Mouse (Mus musculus): Measurements from ENCODE around the gene Spdye4a. TPM values are rescaled to one million over a fixed set of nuclear protein-coding genes. Genes with fewer than 3 reads are reported as not detected.
A peak's percentile ranks its signal among the peaks of the same experiment; 100 is the strongest.

Spdye4a gene
- polyA plus RNA-seq, 1 experiment from 2014 or later: not detected

DNA sequence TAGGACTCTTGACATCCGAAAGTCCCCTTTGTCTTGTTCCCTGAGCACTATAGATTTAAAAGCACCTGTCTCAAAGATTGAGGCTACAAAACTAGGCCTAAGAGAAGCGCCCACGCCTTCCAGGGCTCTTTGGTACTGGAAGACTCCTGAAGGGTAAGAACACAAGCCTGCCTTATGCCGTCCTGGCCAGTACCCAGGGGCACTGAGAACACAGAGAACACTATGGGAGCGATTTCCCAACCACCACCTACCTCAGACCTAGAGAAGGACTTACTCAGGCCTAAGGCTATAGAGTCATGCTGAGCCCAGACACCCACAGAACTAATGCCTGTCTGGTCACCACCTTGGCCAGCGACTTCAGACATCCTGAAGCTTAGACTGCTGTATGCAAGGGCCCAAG is 40.1 kb upstream of the Spdye4a start:
- no peak overlapping the region for H3K27ac ChIP-seq (ENCODE audit: low read depth, low read length)
- no peak overlapping the region for H3K4me3 ChIP-seq (ENCODE audit: low read depth, low read length)
- H3K9ac ChIP-seq (ENCODE audit: low read depth, low read length): no peak overlapping the region
- no peak for ATAC-seq (replicated peaks; ENCODE audit: insufficient number of reproducible peaks, low FRiP score, low TSS enrichment)
- WGBS (ENCODE audit: insufficient replicate concordance): 83% methylated on average over 6 of the region's 6 CpGs
- H3K9me3 ChIP-seq (replicated peaks; ENCODE audit: control insufficient read depth, low read length): no peaks in the 10 kb centered on the region
- peaks cover 10% of the 10 kb centered on the region for H3K4me1 ChIP-seq (ENCODE audit: control insufficient read depth, insufficient read depth, low read length)
- no peak overlapping the region for H3K4me2 ChIP-seq
- H3K36me3 ChIP-seq (ENCODE audit: control insufficient read depth, insufficient read depth, low read length): no peaks in the 10 kb centered on the region
- H3K27me3 ChIP-seq (ENCODE audit: control insufficient read depth, insufficient read depth, low read length): no peaks in the 10 kb centered on the region

DNA sequence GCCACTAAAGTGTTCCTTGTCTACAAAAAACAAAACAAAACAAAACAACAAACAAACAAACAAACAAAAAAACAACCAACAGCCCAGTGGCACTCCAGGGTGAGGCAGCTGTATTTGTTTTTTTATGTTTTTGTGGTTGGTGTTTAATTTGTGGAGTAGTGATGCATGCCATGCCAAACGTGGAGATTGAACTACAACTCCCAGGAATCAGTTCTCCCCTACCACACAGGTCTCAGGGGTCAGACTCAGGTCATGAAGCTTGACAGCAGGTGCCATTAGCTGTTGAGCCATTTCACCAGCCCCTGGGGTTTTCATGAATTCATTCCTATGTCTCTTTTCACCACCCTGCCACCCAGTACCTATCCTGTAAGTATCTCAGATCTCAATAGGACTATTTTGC is 38.7 kb upstream of the Spdye4a start:
- Histone ChIP-seq H3K27me3 (ENCODE audit: control insufficient read depth, insufficient read depth, low read length) (no peaks in the 10 kb centered on the region), H3K4me3 (ENCODE audit: low read depth, low read length) (no peak overlapping the region), H3K36me3 (ENCODE audit: control insufficient read depth, insufficient read depth, low read length) (no peaks in the 10 kb centered on the region), H3K9me3 (replicated peaks; ENCODE audit: control insufficient read depth, low read length) (no peaks in the 10 kb centered on the region), H3K9ac (ENCODE audit: low read depth, low read length) (no peak overlapping the region), H3K4me1 (ENCODE audit: control insufficient read depth, insufficient read depth, low read length) (peaks cover 7% of the 10 kb centered on the region), H3K27ac (ENCODE audit: low read depth, low read length) (no peak overlapping the region), H3K4me2 (no peak overlapping the region)
- WGBS (ENCODE audit: insufficient replicate concordance): 56% methylated on average over 1 of the region's 1 CpGs
- no peak for ATAC-seq (replicated peaks; ENCODE audit: insufficient number of reproducible peaks, low FRiP score, low TSS enrichment)

DNA sequence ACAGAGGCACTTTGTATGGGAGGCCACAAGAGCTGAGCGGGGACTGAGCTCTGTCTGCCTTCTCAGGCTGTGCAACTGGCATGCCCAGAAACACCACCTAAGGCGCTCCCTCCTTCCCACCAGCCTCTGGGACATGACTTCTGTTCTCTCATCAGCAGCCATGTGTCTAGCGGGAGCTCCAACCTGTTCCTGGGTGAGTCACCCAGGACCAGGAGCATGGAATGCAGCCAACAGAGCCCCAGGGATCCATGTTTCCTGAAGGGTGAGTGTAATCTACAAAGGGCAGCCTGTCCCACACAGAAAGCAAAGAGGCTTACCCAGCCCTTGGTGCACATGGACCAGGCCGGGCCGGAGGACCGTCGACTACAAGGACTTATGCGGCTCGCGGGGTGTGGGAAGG is 38.0 kb upstream of the Spdye4a start:
- Histone ChIP-seq H3K9ac (ENCODE audit: low read depth, low read length) (no peak overlapping the region), H3K27ac (ENCODE audit: low read depth, low read length) (no peak overlapping the region), H3K27me3 (ENCODE audit: control insufficient read depth, insufficient read depth, low read length) (no peaks in the 10 kb centered on the region), H3K4me1 (ENCODE audit: control insufficient read depth, insufficient read depth, low read length) (peaks cover 5% of the 10 kb centered on the region), H3K4me2 (no peak overlapping the region), H3K4me3 (ENCODE audit: low read depth, low read length) (no peak overlapping the region), H3K9me3 (replicated peaks; ENCODE audit: control insufficient read depth, low read length) (no peaks in the 10 kb centered on the region), H3K36me3 (ENCODE audit: control insufficient read depth, insufficient read depth, low read length) (no peaks in the 10 kb centered on the region)
- no peak for ATAC-seq (replicated peaks; ENCODE audit: insufficient number of reproducible peaks, low FRiP score, low TSS enrichment)
- WGBS (ENCODE audit: insufficient replicate concordance): 85% methylated on average over 10 of the region's 10 CpGs

DNA sequence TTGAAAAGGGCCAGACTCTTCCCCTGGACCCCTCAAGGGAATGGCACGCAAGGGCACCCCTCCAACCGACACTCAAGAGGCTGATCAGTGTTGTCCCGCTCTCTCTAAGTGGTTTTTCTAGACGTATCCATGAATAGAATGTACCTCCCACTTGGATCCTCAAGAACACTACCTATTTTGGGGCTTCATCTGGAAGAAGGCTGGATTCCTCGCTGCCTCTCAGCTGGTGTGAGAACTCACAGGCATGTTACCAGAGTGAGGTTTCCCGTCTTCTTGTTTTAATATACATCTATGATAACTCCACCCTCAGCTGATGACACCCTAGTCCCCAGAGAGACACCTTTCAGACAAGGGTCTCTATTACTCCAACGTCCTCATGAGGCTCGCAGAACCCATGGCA is 34.9 kb upstream of the Spdye4a start:
- Histone ChIP-seq H3K4me2 (no peak overlapping the region), H3K9ac (ENCODE audit: low read depth, low read length) (no peak overlapping the region), H3K9me3 (replicated peaks; ENCODE audit: control insufficient read depth, low read length) (no peaks in the 10 kb centered on the region), H3K27ac (ENCODE audit: low read depth, low read length) (no peak overlapping the region), H3K27me3 (ENCODE audit: control insufficient read depth, insufficient read depth, low read length) (peaks cover 20% of the 10 kb centered on the region), H3K4me1 (ENCODE audit: control insufficient read depth, insufficient read depth, low read length) (no peaks in the 10 kb centered on the region), H3K36me3 (ENCODE audit: control insufficient read depth, insufficient read depth, low read length) (no peaks in the 10 kb centered on the region), H3K4me3 (ENCODE audit: low read depth, low read length) (no peak overlapping the region)
- WGBS (ENCODE audit: insufficient replicate concordance): 76% methylated on average over 8 of the region's 8 CpGs
- ATAC-seq (replicated peaks; ENCODE audit: insufficient number of reproducible peaks, low FRiP score, low TSS enrichment): no peak

DNA sequence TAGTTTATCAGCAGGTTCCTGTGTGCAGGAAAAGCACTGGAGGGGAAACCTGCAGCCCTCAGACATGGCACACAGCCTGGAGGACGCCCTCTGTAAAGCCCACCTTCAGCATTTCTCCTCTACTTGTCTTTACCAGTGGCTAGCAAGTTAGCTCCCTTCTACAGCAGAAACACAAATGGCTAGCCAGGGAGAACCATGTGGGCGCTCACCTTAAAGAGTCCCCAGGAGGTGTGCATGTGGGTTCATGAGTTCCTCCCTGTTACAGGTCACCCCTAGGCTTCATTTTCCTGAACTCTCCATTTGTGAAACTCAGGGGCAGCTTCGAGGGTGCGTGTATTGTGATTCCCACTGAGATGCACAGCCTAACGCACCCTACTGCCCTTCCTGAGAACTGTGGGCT is 29.1 kb upstream of the Spdye4a start:
- WGBS (ENCODE audit: insufficient replicate concordance): 79% methylated on average over 5 of the region's 5 CpGs
- Histone ChIP-seq H3K27ac (ENCODE audit: low read depth, low read length) (no peak overlapping the region), H3K4me2 (no peak overlapping the region), H3K4me1 (ENCODE audit: control insufficient read depth, insufficient read depth, low read length) (peaks cover 18% of the 10 kb centered on the region), H3K36me3 (ENCODE audit: control insufficient read depth, insufficient read depth, low read length) (no peaks in the 10 kb centered on the region), H3K9me3 (replicated peaks; ENCODE audit: control insufficient read depth, low read length) (no peaks in the 10 kb centered on the region), H3K27me3 (ENCODE audit: control insufficient read depth, insufficient read depth, low read length) (peaks cover 78% of the 10 kb centered on the region), H3K4me3 (ENCODE audit: low read depth, low read length) (no peak overlapping the region), H3K9ac (ENCODE audit: low read depth, low read length) (no peak overlapping the region)
- ATAC-seq (replicated peaks; ENCODE audit: insufficient number of reproducible peaks, low FRiP score, low TSS enrichment): no peak

DNA sequence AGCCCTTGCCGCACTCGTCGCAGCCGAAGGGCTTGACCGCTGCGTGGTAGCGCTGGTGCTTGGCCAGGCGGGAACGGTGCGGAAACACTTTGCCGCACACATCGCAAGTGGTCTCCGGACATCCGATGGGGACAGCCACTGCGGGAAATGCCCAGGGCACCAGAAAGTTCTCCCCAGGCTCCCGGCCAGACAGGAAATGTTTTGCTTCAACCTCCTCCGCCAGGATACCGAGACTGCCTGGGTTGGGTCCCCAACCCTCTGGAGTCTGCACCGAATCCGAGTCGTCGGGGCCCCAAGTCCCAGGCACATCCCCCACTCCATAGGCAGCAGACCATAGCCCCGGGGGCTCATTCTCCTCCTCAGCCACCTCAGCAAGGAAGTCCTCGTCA is 28.4 kb upstream of the Spdye4a start:
- 10% methylated on average over 24 of the region's 24 CpGs for WGBS (ENCODE audit: insufficient replicate concordance)
- Histone ChIP-seq H3K4me2 (peak overlapping the region; percentile 87), H3K4me1 (ENCODE audit: control insufficient read depth, insufficient read depth, low read length) (peaks cover 18% of the 10 kb centered on the region), H3K9ac (ENCODE audit: low read depth, low read length) (no peak overlapping the region), H3K27ac (ENCODE audit: low read depth, low read length) (no peak overlapping the region), H3K9me3 (replicated peaks; ENCODE audit: control insufficient read depth, low read length) (no peaks in the 10 kb centered on the region), H3K4me3 (ENCODE audit: low read depth, low read length) (no peak overlapping the region), H3K36me3 (ENCODE audit: control insufficient read depth, insufficient read depth, low read length) (no peaks in the 10 kb centered on the region), H3K27me3 (ENCODE audit: control insufficient read depth, insufficient read depth, low read length) (peaks cover 79% of the 10 kb centered on the region)
- no peak for ATAC-seq (replicated peaks; ENCODE audit: insufficient number of reproducible peaks, low FRiP score, low TSS enrichment)

DNA sequence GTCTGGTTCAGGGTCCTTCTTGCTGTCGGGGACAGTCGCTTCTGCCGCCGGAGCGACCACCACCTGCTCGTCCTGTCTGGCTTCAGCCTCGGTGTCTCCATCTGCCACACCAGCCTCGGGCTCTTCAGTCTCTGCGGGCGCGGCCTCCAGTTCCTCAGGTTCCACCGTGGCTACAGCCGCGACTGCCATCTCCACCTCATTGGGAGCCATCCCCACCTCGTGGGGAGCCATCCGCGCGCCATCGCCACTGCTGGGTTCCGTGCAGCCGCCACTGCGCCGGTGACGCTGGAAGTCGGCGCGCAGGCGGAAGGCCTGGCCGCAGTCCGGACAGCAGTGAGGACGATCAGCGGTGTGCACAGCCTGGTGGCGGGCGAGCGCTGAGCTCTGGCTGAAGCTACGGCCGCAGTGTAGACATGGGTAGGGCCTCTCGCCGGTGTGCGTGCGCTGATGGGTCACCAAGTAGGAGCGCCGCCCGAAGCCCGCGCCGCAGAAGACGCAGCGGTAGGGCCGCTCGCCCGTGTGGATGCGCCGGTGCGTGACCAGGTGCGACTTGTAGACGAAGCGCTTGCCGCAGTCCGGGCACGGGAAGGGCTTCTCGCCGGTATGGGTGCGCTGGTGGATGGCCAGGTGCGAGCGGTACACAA is 27.9 kb upstream of the Spdye4a start:
- 2% methylated on average over 64 of the region's 66 CpGs for WGBS (ENCODE audit: insufficient replicate concordance)
- H3K4me2 ChIP-seq: peak overlapping the region; percentile 87
- H3K27me3 ChIP-seq (ENCODE audit: control insufficient read depth, insufficient read depth, low read length): peaks cover 79% of the 10 kb centered on the region
- no peaks in the 10 kb centered on the region for H3K9me3 ChIP-seq (replicated peaks; ENCODE audit: control insufficient read depth, low read length)
- peaks cover 18% of the 10 kb centered on the region for H3K4me1 ChIP-seq (ENCODE audit: control insufficient read depth, insufficient read depth, low read length)
- no peaks in the 10 kb centered on the region for H3K36me3 ChIP-seq (ENCODE audit: control insufficient read depth, insufficient read depth, low read length)
- H3K4me3 ChIP-seq (ENCODE audit: low read depth, low read length): peak overlapping the region; percentile 46
- no peak overlapping the region for H3K9ac ChIP-seq (ENCODE audit: low read depth, low read length)
- ATAC-seq (replicated peaks; ENCODE audit: insufficient number of reproducible peaks, low FRiP score, low TSS enrichment): peak; percentile 11; the same call in 1 of the 2 replicates
- no peak overlapping the region for H3K27ac ChIP-seq (ENCODE audit: low read depth, low read length)

DNA sequence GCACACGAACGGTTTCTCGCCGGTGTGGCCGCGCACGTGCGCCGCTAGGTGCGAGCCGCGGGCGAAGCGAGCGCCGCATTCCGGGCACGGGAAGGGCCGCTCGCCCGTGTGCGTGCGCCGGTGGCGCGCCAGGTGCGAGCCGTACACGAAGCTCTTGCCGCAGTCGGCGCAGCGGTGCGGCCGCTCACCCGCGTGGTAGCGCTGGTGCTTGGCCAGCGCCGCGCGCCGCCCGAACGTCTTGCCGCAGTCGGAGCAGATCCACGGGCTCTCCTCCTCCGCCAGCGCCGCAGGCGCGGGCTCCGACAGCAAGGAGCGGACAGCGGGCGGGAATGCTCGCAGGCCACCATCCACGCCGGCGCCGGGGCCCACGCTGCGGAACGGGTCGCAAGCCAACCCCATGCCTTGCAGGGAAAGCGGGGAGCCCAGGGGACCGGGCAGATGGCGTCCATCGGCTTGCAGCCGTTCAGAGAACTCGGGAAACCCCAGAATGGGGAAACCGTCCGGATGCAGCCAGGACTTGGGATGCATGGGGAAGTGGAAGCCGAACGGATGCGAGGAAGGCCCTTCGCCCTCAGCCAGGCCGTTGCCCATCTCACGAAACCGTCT is 27.3 kb upstream of the Spdye4a start:
- peak overlapping the region; percentile 87 for H3K4me2 ChIP-seq
- H3K27me3 ChIP-seq (ENCODE audit: control insufficient read depth, insufficient read depth, low read length): peaks cover 79% of the 10 kb centered on the region
- H3K9me3 ChIP-seq (replicated peaks; ENCODE audit: control insufficient read depth, low read length): no peaks in the 10 kb centered on the region
- no peaks in the 10 kb centered on the region for H3K36me3 ChIP-seq (ENCODE audit: control insufficient read depth, insufficient read depth, low read length)
- WGBS (ENCODE audit: insufficient replicate concordance): 2% methylated on average over 79 of the region's 81 CpGs
- H3K4me3 ChIP-seq (ENCODE audit: low read depth, low read length): peak overlapping the region; percentile 46
- peaks cover 18% of the 10 kb centered on the region for H3K4me1 ChIP-seq (ENCODE audit: control insufficient read depth, insufficient read depth, low read length)
- ATAC-seq (replicated peaks; ENCODE audit: insufficient number of reproducible peaks, low FRiP score, low TSS enrichment): no peak
- H3K9ac ChIP-seq (ENCODE audit: low read depth, low read length): no peak overlapping the region
- no peak overlapping the region for H3K27ac ChIP-seq (ENCODE audit: low read depth, low read length)
